Mouse (Mus musculus) bone marrow, adult 2 months (tissue): ENCODE data around the gene Nat8f5. TPM values are rescaled to one million over a fixed set of nuclear protein-coding genes. Genes with fewer than 3 reads are reported as not detected.
"Not testable (repeated sequence)": the region's sequence is repeated elsewhere in the genome, so short reads cannot be mapped to it uniquely, and the experiment has no call there.

Source experiments
- H3K27ac ChIP-seq: fragments of 200-500 bp; 2 replicates; pipeline ENCODE4 v1.5.1; 2012; ENCODE audit warnings: low read depth, mild to moderate bottlenecking, control low read depth, inconsistent platforms, low read length; ENCODE audit not compliant: control insufficient read depth, poor library complexity, insufficient read depth
- H3K4me1 ChIP-seq: fragments of 200-500 bp; 2 replicates; pipeline ENCODE4 v1.6.1; 2011; ENCODE audit warnings: low read length; ENCODE audit not compliant: control insufficient read depth, insufficient read depth
- H3K4me3 ChIP-seq: fragments of 200-500 bp; replicated peaks from 2 replicates; pipeline ENCODE3; 2011; ENCODE audit warnings: mild to moderate bottlenecking, low read depth, low read length, control low read depth; ENCODE audit not compliant: control insufficient read depth
- CTCF ChIP-seq: fragments of 200-500 bp; IDR thresholded peaks from 2 replicates; pipeline ENCODE4 v1.5.1; 2011; ENCODE audit warnings: low read length, control low read depth; ENCODE audit not compliant: control insufficient read depth, insufficient read depth
- POLR2A ChIP-seq: fragments of 200-500 bp; IDR thresholded peaks from 2 replicates; pipeline ENCODE4 v1.6.1; 2011; ENCODE audit warnings: low read depth, mild to moderate bottlenecking, control low read depth, low read length, borderline replicate concordance; ENCODE audit not compliant: control insufficient read depth
- WGBS: fragments of 180-500 bp; shearing (Covaris S2); methylation state at CpG from one replicate; pipeline ENCODE4 v1.1.7; 2018; 5-methylcytosine and 5-hydroxymethylcytosine counted together
- polyA plus RNA-seq: library from polyadenylated mRNA; stranded (reverse); fragments of >200 nt; gene quantifications from 2 replicates; pipeline ENCODE4 v1.2.4, GENCODE M21; 2011; ENCODE audit warnings: low replicate concordance; ENCODE audit not compliant: missing spikeins, insufficient read depth, insufficient read length

The Nat8f5 gene
- polyA plus RNA-seq, 1 experiment, result not detected

DNA sequence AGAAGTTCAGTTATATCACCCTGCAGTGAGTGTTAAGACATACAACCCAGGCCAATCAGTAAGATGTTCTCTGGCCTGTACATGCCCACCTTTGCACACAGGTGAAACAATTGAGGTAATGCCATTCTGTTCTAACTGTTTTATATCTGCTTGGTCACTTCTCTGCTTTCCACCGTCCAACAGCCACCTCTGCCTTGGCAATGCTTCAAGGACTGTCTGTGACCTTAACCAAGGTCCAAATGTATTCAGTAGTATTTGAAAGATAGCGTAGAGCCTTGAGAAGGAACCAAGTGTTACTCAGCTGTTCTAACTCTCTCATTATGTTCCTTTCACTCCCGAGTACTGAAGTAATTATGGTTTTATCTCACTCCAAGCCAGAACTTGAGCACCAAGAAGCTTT lies 41.8 kb upstream of the Nat8f5 start:
- H3K27ac ChIP-seq, result no peak overlapping the region
- H3K4me3 ChIP-seq, result no peak overlapping the region
- H3K4me1 ChIP-seq, result no peaks in the 10 kb centered on the region
- WGBS, result 71% methylated on average over 3 of the region's 3 CpGs
- no peak for TF ChIP-seq POLR2A
- TF ChIP-seq CTCF, result no peak

DNA sequence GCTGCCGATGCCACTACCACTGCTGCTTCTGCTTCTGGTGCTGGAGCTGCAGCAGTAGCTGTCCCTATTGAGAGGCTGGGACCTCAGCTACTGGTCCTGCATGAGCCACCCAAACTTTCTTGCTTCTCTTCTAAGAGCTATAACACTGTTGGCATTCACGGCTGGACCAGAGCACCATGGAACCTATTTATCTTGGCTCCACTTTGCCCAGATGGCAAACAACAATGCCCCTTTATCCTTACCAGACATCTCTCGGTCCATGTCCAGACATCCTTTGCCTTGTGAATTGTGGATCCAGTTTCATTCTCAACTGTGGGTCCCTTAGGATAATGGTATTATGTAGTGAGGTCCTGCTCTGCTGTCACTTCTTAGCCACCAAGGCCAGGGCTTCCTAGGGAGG lies 40.5 kb upstream of the Nat8f5 start:
- Histone ChIP-seq H3K27ac (no peak overlapping the region), H3K4me1 (no peaks in the 10 kb centered on the region), H3K4me3 (no peak overlapping the region)
- WGBS, result 81% methylated on average over 3 of the region's 3 CpGs
- no peak for TF ChIP-seq POLR2A

DNA sequence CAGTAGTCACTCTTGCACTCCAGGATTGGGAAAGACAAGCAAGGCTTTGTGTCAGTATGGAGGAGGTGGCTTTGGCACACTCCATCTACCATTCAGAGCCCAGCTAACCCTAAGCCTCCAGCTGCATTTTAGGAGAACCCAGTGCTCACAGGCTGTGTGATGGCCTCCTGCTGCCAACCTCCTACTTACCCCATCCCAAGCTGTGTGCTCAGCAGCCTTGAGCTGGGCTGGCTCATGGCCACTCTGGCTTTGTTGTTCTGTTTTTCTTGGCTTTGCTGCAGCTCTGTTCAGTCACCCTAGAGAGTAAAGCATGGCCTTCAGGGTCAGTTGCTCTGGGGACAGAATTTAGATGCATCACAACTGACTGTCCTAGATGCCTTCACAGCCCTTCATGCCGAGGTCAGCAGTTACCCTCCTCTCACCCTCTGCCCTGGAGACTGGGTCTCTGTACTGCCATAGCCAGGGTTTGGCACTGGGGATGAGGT lies 35.5 kb upstream of the Nat8f5 start:
- Histone ChIP-seq H3K27ac (no peak overlapping the region), H3K4me3 (no peak overlapping the region), H3K4me1 (no peaks in the 10 kb centered on the region)
- 60% methylated on average over 1 of the region's 1 CpGs for WGBS
- TF ChIP-seq POLR2A (no peak), CTCF (no peak)

DNA sequence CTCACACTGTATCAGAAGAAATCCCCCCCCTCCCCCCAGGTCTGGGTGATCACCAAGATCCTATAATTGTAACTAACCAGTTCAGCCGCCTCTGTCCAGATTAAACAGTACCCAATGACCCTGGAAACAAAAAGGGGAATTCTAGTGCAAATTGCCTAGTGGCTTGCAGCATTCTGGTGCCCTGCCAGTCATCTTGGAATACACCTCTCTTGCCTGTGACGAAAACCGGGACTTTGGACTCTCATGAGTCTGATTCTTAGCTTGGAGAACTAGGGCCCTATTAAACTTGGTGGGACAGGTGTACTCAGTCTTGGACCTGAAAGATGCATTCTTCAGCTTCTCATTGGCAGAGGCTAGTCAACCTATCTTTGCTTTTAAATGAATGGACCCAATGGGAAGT lies 32.7 kb upstream of the Nat8f5 start:
- Histone ChIP-seq H3K4me1 (no peaks in the 10 kb centered on the region), H3K27ac (no peak overlapping the region), H3K4me3 (no peak overlapping the region)
- 76% methylated on average over 3 of the region's 3 CpGs for WGBS
- TF ChIP-seq CTCF (no peak), POLR2A (no peak)

DNA sequence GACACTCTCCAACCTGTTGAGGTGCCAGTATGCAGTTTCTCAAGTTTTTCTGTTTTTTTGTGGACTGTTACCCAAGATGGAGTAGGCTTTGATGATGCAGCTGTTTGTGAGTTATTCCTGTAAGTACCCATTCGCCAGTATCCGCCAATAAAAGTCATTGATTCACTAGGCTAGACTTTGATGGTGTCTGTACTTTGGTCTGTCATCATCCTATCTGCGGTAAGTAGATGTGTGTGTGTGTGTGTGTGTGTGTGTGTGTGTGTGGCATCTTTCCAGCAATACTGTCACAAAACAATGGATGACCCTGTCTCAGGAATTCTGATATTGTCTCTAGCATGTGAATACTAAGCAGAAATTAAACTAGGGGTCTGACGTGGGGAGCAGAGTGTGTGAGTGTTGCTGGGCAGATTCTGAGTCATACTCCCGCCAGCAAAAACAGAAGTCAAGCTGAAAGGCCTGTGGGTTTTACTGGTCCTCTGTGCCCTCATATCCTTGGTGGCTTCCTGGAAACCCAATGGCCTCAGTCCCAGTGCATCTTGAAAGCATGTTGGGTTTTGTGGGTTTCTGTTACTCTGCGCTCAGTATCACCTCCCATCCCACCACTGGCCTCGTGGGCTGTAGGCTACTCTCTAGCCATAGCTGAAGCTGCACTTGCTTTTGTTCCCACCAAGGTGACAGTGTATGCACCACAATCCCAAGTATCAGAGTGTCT lies 30.4 kb upstream of the Nat8f5 start:
- no peaks in the 10 kb centered on the region for H3K4me1 ChIP-seq
- TF ChIP-seq POLR2A (no peak), CTCF (no peak)
- H3K27ac ChIP-seq, result no peak overlapping the region
- 43% methylated on average over 7 of the region's 7 CpGs for WGBS
- no peak overlapping the region for H3K4me3 ChIP-seq

GRCm38 (mm10) chr6:85849240-85849639 lies 28.5 kb upstream of the Nat8f5 start:
- TF ChIP-seq POLR2A (no peak), CTCF (no peak)
- no peak overlapping the region for H3K27ac ChIP-seq
- no peak overlapping the region for H3K4me3 ChIP-seq
- no peaks in the 10 kb centered on the region for H3K4me1 ChIP-seq
- 47% methylated on average over 2 of the region's 2 CpGs for WGBS

DNA sequence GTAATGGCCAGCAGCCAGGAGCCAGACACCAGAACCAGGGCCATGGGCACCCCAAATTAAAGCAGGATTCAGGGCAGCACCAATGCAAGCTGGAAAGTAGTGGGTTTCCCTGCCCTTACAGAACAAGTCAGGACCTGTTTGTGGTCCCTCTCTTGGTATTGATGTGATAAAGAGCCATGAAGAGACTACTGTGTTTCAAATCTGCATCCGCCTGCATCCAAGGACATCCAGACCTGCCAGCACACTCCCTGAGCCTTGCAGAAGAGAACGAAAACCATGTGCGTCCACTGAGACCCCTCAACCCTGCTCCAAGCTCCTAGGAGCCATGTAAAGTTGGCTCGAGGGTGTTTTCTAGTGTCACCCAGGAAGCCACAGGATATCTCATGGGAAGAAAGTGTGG lies 27.4 kb upstream of the Nat8f5 start:
- WGBS, result 80% methylated on average over 4 of the region's 4 CpGs
- TF ChIP-seq CTCF (no peak), POLR2A (no peak)
- H3K27ac ChIP-seq, result no peak overlapping the region
- no peak overlapping the region for H3K4me3 ChIP-seq
- H3K4me1 ChIP-seq, result no peaks in the 10 kb centered on the region

DNA sequence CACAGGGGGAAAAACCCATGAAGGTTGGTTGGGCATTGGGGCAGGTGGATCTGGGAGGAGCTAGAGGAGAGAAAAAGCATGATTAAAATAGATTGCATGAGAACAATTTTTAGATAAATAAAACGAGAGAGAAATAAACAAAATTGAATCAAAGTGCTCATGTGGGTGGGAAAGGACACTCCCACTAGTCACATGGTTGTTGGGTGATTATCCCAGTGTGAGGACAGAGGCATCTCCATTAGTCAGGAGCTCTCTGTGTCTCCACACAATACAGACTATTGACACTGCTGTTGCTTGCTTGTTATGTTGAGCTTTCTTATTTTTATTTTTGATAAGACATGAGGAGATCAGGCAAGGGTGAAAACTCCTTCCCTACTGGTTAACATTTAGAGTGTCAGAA lies 26.1 kb upstream of the Nat8f5 start:
- TF ChIP-seq POLR2A, result no peak
- no peak for TF ChIP-seq CTCF
- Histone ChIP-seq H3K4me3 (no peak overlapping the region), H3K4me1 (no peaks in the 10 kb centered on the region), H3K27ac (no peak overlapping the region)
- 31% methylated on average over 1 of the region's 1 CpGs for WGBS

DNA sequence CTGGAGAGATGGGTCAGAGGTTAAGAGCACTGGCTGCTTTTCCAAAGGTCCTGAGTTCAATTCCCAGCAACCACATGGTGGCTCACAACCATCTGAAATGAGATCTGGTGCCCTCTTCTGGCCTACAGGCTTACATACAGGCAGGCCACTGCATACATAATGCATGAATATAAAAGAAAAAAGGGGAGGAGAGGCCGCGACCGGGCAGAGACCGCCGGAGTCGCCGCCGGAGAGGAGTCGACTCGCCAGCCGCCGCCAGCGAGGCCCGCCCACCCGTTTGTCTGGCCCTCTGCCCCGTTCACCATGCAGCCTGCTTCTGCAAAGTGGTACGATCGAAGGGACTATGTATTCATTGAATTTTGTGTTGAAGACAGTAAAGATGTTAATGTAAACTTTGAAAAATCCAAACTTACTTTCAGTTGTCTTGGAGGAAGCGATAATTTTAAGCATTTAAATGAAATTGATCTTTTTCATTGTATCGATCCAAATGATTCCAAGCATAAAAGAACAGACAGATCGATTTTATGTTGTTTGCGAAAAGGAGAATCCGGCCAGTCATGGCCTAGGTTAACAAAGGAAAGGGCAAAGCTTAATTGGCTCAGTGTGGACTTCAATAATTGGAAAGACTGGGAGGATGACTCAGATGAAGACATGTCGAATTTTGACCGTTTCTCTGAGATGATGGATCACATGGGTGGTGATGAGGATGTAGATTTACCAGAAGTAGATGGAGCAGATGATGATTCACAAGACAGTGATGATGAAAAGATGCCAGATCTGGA lies 23.1 kb upstream of the Nat8f5 start:
- not testable (repeated sequence) for H3K4me3 ChIP-seq, H3K4me1 ChIP-seq, H3K27ac ChIP-seq
- 79% methylated on average over 25 of the region's 25 CpGs for WGBS
